Mouse (Mus musculus) midbrain, embryonic 11.5 days (tissue): Measurements from ENCODE around the gene Mapt. TPM values are rescaled to one million over a fixed set of nuclear protein-coding genes. Genes with fewer than 3 reads are reported as not detected.

Experiments
- ATAC-seq: fragments of 200-750 bp; cut with Nextera tagmentation; 2 replicates; pipeline ENCODE4 v1.8.0; 2017; ENCODE audit warnings: moderate TSS enrichment, moderate library complexity; ENCODE audit not compliant: low FRiP score
- DNase-seq: peaks from one replicate; pipeline ENCODE4 v3.0.0; 2015; ENCODE audit warnings: low spot score; ENCODE audit errors: missing footprints
- H3K27ac ChIP-seq: fragments of 300-500 bp; sonication (generic); 2 replicates; pipeline ENCODE4 v1.5.1; 2014; ENCODE audit warnings: low read depth, low read length
- H3K27me3 ChIP-seq: fragments of 300-500 bp; sonication (generic); 2 replicates; pipeline ENCODE4 v1.6.1; 2014; ENCODE audit warnings: mild to moderate bottlenecking, low read length, moderate library complexity, mixed read lengths; ENCODE audit not compliant: control insufficient read depth, insufficient read depth
- H3K36me3 ChIP-seq: fragments of 300-500 bp; sonication (generic); 2 replicates; pipeline ENCODE4 v1.6.1; 2014; ENCODE audit warnings: mild to moderate bottlenecking, low read length, moderate library complexity, mixed read lengths; ENCODE audit not compliant: control insufficient read depth, insufficient read depth
- H3K4me1 ChIP-seq: fragments of 300-500 bp; sonication (generic); 2 replicates; pipeline ENCODE4 v1.6.1; 2014; ENCODE audit warnings: low read length; ENCODE audit not compliant: control insufficient read depth, insufficient read depth
- H3K4me2 ChIP-seq: fragments of 300-500 bp; sonication (generic); 2 replicates; pipeline ENCODE4 v1.6.1; 2014; ENCODE audit warnings: mild to moderate bottlenecking, moderate library complexity
- H3K4me3 ChIP-seq: fragments of 300-500 bp; sonication (generic); 2 replicates; pipeline ENCODE4 v1.5.1; 2014; ENCODE audit warnings: low read depth, low read length
- H3K9ac ChIP-seq: fragments of 300-500 bp; sonication (generic); 2 replicates; pipeline ENCODE4 v1.6.1; 2014; ENCODE audit warnings: low read length
- H3K9me3 ChIP-seq: fragments of 300-500 bp; sonication (generic); 2 replicates; pipeline ENCODE4 v1.6.1; 2016; ENCODE audit warnings: low read length; ENCODE audit not compliant: control insufficient read depth
- whole genome bisulfite sequencing: fragments of 180-500 bp; shearing (Covaris S2); extraction: QIAGEN DNeasy Blood & Tissue Kit; methylation state at CpG from one replicate; pipeline ENCODE4 v1.1.7; 2014; 5-methylcytosine and 5-hydroxymethylcytosine counted together
- polyA plus RNA-seq: library from polyadenylated mRNA; unstranded; fragments of >200 nt; fragmentation: Nextera tagmentation; extraction: Ambion mirVana; gene quantifications from 2 replicates; pipeline ENCODE4 v1.2.1, GENCODE M21; 2014

Gene Mapt
- polyA plus RNA-seq, 1 experiment from 2014 or later: 71.6 TPM

DNA sequence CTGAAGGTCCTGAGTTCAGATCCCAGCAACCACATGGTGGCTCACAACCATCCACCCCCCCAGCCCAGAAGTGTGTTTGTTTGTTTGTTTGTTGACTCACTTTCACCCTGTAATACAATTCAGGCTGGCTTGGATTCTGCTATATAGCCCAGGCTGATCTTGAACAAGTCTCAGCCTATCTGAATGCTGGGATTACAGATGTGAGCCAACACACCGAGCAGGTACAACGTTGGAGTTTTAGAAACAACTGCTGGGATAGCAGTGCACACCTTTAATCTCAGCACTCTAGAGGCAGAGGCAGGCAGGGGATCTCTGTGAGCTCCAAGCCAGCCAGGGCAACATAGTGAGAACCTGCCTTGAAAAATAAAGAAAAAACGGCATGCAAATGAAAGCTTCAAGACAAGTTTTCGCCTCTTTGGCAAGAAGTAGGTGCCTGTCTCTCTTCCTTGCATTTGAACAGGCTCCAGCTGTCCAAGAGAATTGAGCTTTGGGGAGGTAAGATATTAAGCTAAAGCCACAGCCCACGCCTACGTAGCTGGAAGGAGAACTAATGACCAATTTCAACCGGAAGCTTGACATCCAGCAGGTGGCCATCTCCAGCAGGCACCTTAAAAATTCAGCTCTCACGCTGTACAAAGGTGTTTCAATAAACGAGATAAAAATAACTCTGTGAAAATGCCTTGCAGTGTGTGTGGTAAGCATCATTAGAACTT is 968 bp upstream of the Mapt start:
- DNase-seq (peak; percentile 94), ATAC-seq (no peak)
- Histone ChIP-seq H3K4me3 (peak overlapping the region; percentile 59), H3K27ac (no peak overlapping the region), H3K9ac (peak overlapping the region; percentile 86), H3K4me1 (peaks cover 22% of the 10 kb centered on the region), H3K9me3 (no peaks in the 10 kb centered on the region), H3K4me2 (peak overlapping the region; percentile 93), H3K27me3 (peaks cover 38% of the 10 kb centered on the region), H3K36me3 (no peaks in the 10 kb centered on the region)
- WGBS: 15% methylated on average over 9 of the region's 9 CpGs

GRCm38 (mm10) chr11:104232141-104233061 is 1.2 kb downstream of the Mapt start:
- Histone ChIP-seq H3K4me2 (peak overlapping the region; percentile 93), H3K9ac (peak overlapping the region; percentile 69), H3K36me3 (no peaks in the 10 kb centered on the region), H3K4me3 (peak overlapping the region; percentile 59), H3K9me3 (no peaks in the 10 kb centered on the region), H3K4me1 (peaks cover 22% of the 10 kb centered on the region), H3K27me3 (peaks cover 47% of the 10 kb centered on the region), H3K27ac (peak overlapping the region; percentile 5)
- peak; percentile 22 for ATAC-seq
- peak; percentile 95 for DNase-seq
- under 1% methylated on average over 67 of the region's 72 CpGs for WGBS

GRCm38 (mm10) chr11:104233101-104233500 is 1.9 kb downstream of the Mapt start:
- Histone ChIP-seq H3K4me2 (peak overlapping the region; percentile 93), H3K27ac (no peak overlapping the region), H3K9ac (peak overlapping the region; percentile 69), H3K36me3 (no peaks in the 10 kb centered on the region), H3K9me3 (no peaks in the 10 kb centered on the region), H3K4me3 (peak overlapping the region; percentile 59), H3K27me3 (peaks cover 48% of the 10 kb centered on the region), H3K4me1 (peaks cover 22% of the 10 kb centered on the region)
- DNase-seq (no peak), ATAC-seq (no peak)
- under 1% methylated on average over 10 of the region's 10 CpGs for WGBS

DNA sequence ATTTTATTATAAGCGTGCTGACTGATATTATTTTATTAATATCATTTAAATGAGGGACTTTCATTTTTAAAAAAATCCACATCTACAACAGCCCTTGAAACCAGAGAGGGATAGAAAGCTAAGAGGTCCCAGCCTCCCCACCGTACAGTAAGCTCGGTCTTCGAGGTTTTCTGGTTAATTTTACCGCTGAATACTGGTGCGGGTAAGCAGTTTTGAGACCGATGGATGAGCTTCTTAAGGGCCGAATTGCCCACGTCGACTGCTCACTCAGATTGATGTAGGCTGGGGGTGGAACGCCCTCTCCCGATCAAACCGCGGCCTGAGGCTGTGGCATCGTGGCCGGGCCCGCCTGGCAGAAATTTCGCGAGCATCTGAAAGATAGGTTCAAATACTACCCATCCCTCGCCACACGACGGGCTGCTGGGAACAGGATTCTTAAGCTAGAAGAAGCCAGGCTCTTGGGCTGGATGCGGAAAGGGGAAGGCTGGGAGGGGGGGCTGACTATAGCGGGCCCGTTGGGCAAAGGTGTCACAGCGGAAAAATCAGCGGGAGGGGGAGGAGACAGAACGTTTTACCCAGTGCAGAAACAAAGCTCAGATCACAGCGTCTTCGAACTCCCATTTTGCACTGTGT is 2.5 kb downstream of the Mapt start:
- peak; percentile 91 for DNase-seq
- H3K27me3 ChIP-seq: peaks cover 48% of the 10 kb centered on the region
- H3K4me2 ChIP-seq: peak overlapping the region; percentile 93
- peaks cover 22% of the 10 kb centered on the region for H3K4me1 ChIP-seq
- no peak for ATAC-seq
- no peaks in the 10 kb centered on the region for H3K9me3 ChIP-seq
- peak overlapping the region; percentile 59 for H3K4me3 ChIP-seq
- 3% methylated on average over 30 of the region's 30 CpGs for WGBS
- H3K27ac ChIP-seq: no peak overlapping the region
- no peaks in the 10 kb centered on the region for H3K36me3 ChIP-seq
- H3K9ac ChIP-seq: peak overlapping the region; percentile 36; the same call in 1 of the 2 replicates

GRCm38 (mm10) chr11:104234680-104235079 is 3.5 kb downstream of the Mapt start:
- H3K9ac ChIP-seq: no peak overlapping the region
- 44% methylated on average over 6 of the region's 6 CpGs for WGBS

GRCm38 (mm10) chr11:104235881-104236280 is 4.7 kb downstream of the Mapt start:
- DNase-seq (peak; percentile 81), ATAC-seq (no peak)
- 76% methylated on average over 2 of the region's 2 CpGs for WGBS
- H3K9me3 ChIP-seq: no peaks in the 10 kb centered on the region
- no peak overlapping the region for H3K4me3 ChIP-seq
- peaks cover 16% of the 10 kb centered on the region for H3K4me1 ChIP-seq
- peaks cover 48% of the 10 kb centered on the region for H3K27me3 ChIP-seq
- H3K27ac ChIP-seq: no peak overlapping the region
- no peak overlapping the region for H3K9ac ChIP-seq
- no peak overlapping the region for H3K4me2 ChIP-seq
- no peaks in the 10 kb centered on the region for H3K36me3 ChIP-seq

More at GRCm38 (mm10) chr11:104234680-104235079, 3.5 kb downstream of the Mapt start:
- Histone ChIP-seq H3K4me3 (no peak overlapping the region), H3K27ac (no peak overlapping the region), H3K9me3 (no peaks in the 10 kb centered on the region), H3K36me3 (no peaks in the 10 kb centered on the region), H3K4me1 (peaks cover 22% of the 10 kb centered on the region), H3K27me3 (peaks cover 48% of the 10 kb centered on the region), H3K4me2 (peak overlapping the region; percentile 9; the same call in 1 of the 2 replicates)
- ATAC-seq: no peak
- no peak for DNase-seq

DNA sequence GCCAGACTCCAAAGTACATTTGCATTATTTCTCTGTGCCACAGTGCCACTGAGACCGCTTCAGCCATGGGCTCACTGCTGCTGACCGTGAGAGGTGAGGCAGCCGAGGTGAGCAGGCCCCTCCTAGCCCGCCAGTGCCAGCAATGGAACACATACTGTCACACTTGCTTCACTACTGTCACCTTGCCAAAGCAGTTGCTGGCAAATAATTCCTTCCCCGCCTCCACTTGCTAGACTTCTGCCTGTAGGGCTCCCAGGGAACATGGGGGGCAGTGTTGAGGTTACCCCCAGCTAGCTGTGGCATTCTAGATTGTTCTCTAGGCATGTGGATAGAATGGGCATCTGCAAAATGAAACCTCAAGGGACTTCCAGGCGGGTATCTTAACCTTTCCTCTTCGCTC is 6.0 kb downstream of the Mapt start:
- no peak for ATAC-seq
- no peaks in the 10 kb centered on the region for H3K9me3 ChIP-seq
- H3K36me3 ChIP-seq: no peaks in the 10 kb centered on the region
- 73% methylated on average over 7 of the region's 7 CpGs for WGBS
- no peak overlapping the region for H3K4me3 ChIP-seq
- peaks cover 40% of the 10 kb centered on the region for H3K27me3 ChIP-seq
- H3K9ac ChIP-seq: no peak overlapping the region
- no peak overlapping the region for H3K27ac ChIP-seq
- H3K4me1 ChIP-seq: peaks cover 12% of the 10 kb centered on the region
- no peak for DNase-seq
- H3K4me2 ChIP-seq: no peak overlapping the region

GRCm38 (mm10) chr11:104237958-104238747 is 7.0 kb downstream of the Mapt start:
- Histone ChIP-seq H3K4me3 (no peak overlapping the region), H3K4me2 (no peak overlapping the region), H3K9me3 (no peaks in the 10 kb centered on the region), H3K4me1 (peaks cover 5% of the 10 kb centered on the region; the same call in 1 of the 2 replicates), H3K27ac (no peak overlapping the region), H3K36me3 (no peaks in the 10 kb centered on the region), H3K9ac (no peak overlapping the region), H3K27me3 (peaks cover 31% of the 10 kb centered on the region)
- ATAC-seq (no peak), DNase-seq (peak; percentile 56)
- WGBS: 70% methylated on average over 13 of the region's 13 CpGs
